Mouse (Mus musculus) WW6 (cell line): ENCODE results near the gene Hoxd10.

Experiments
- DNase-seq: peaks from one replicate; pipeline ENCODE4 v3.0.0-alpha.2; 2013; ENCODE audit warnings: low read depth, low spot score

The Hoxd10 gene

DNA sequence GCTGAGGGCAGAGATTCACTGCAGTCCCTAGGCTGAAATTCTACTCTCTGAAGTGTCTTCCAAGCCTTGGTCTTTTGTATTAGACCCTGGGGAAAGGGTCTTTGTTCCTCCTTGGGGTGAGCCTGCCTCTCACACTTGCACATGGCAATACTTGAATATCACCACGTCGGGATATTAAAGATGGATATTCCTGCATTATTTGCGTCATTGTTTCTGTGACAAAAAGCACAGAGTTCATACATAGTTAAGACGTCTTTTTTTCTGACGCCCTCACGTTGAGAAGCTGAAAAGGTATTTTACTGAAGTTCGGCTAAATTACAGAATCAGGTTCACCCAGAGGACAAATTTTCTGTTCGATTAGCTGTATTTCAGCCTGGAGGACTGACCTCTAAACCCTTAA lies 38.6 kb downstream of the Hoxd10 start:
- no peak for DNase-seq

DNA sequence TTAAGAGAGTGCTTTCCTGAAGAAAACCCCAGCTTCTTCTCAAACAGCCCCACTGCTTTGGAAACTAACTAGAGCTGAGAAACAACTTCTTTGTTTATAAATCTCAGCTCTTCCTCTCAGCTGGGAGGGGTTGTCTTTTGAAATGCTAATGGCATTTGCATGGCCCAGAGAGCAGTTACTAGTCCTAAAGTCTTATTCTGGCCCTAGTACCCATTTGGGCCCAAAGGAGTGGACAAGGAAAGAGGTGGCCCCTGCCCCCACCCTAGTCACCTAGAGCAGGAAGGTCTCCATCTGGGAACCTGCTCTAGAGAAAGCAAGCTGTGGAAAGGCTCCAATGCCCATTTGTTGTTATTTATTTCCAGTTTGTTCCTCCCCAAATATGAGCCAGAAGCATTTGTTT lies 39.3 kb downstream of the Hoxd10 start:
- DNase-seq: no peak

DNA sequence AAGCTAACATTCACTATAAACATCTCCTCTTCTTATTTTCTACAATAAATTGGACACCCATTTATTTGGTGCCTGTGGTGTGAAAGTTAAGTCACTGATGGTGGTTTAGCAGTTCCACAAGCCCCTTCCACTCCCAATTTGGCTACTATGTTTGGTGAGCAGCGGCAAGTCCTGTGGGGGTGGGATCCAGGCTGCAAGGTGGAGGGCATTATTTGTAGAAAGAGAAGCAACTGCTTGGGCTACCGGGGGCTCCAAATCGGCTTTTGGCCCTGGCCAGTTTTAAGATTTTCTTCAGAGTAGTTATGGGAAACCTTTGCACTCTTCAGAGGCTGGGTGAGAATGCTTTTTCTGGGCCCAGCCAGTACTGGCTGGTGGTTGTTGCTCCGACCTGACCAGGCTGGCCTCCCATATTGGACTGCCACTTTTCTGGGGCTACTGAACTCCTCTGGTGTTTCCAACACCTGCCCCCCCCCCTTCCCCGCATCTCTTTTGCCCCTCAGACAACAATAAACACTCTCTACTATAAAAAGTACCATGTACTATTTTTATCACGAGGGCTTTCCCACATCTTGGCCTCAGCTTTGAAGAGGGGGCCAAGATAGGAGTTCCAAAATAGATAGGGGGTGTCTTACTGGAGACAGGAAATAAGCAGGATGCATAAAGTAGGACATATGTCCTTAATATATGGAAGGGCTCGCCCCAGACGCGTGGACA lies 40.2 kb downstream of the Hoxd10 start:
- no peak for DNase-seq

DNA sequence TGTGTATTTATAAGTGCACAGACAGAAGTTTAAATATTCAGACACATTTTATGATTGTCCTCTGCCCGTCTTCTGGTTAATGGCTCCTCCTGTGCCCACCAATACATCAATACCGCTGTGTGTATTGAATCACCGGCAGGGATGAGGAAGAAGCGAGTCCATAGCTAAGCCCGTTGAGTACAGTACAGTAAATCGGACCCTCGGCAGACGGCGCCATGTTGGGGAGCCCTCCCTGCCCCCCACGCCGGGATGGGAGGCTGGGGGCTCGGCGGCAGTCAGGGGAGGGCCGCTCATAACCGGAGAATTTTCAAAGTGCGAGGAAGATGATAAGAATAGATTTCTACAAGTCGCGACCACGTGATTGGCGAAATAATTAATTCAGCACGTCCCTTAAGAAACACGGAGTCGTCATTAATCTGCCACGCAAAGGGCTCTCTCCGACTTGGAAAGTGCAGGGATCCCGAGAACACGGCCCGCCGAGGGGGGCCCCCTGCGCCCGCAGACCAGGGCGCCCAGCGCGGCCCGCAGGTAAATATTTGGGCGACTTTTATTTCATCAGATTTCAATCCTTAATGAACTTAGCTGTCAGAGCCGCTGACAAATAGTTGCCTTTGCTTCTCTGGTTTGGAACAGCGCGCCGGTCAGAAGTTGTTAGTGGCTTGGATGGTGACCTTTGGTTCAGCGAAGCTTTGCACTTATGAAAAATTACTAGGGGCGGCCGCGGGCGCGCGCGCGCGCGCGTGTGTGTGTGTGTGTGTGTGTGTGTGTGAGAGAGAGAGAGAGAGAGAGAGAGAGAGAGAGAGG lies 41.0 kb downstream of the Hoxd10 start:
- no peak for DNase-seq

DNA sequence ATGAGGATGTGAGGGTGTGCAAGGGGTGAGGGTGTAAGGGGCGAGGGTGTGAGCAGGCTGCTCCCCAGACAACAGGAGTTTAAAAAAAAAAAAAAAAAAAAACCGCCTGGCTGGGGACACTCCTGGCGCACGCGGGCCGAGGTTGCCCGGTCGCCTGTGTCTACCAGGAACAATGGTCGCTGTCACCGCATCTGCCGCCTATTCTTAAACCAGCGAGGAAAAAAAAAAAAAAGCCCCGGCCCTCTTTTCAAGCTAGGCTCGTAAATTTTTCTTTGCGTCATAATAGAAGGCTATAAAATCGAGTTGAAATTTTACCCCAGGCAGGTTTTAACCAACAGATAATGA lies 41.6 kb downstream of the Hoxd10 start:
- DNase-seq: no peak

DNA sequence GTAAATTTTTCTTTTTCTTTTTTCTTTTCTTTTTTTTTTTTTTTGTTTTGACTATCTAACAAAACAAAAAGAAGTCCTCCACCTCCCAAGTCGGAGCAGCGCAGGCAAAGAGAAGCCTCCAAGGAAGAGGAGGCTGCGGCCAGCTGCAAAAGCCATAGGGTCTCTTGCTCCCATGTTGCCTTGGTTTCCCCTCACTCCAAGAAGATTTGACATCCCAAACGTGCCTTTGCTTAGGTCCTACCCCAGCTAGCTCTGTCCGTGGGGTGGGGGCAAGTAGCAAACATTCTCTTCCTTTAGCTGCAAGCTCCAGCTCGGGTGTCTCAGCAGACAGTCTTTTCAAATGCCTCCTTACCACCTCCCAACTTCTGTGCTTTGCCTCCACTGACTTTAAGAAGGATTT lies 42.0 kb downstream of the Hoxd10 start:
- DNase-seq: no peak

DNA sequence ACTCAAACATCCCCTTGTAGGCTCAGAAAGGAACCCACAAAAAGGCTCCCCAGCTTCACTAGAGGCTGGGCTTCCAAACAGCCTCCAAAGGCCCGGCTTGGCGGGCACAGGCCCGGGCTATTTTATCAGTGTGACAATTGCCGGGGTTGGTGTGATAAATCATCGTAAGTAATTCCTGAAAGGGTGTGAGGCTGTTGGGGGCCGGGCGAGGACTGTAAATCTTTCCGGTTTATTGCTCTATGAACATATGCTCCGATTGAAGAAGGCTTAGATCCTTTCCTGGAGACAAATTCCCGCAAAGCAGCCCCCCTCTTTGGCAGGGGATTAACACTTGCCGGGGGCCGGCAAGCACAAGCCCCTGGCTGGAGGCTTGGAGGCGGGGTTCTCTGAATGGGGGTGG lies 42.7 kb downstream of the Hoxd10 start:
- no peak for DNase-seq

DNA sequence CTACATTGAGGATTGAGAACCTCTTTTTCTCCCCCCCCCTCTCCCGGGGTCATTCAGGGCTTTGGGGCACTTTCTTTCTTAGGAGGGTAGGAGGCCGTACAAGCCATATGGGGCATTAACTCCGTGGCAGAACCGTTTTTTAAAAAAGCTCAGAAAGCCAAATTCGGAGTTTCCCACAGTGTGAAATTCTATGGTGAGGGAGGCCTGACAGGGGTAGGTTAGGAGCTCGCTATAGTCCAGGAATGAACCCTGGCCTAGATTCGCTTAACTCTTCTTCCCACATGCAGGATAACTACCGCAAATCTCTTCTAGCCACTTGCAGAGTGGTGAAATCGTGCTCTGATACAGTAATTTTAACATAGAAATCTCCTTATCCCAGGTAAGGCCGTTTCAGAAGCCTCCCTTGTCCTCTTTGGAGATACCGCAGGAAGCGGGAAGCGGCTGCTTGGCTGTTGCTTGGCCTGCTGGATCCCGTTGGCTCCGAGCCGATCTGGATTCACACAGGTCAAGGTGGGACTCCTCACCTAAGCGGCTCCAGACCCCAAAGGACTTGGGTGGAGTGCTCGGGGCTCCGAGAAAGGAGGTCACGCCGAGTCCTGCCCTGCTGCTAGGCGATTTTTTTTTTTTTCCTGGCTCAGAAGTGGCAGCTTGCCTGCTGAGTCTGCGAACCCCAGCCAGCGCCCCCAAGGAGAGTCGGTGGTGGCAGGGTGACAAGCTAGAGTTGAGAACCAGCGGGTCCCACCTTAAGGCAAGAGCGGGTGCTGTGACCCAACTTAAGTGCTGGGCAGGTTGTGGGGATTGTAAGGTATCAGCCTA lies 43.5 kb downstream of the Hoxd10 start:
- DNase-seq: no peak

DNA sequence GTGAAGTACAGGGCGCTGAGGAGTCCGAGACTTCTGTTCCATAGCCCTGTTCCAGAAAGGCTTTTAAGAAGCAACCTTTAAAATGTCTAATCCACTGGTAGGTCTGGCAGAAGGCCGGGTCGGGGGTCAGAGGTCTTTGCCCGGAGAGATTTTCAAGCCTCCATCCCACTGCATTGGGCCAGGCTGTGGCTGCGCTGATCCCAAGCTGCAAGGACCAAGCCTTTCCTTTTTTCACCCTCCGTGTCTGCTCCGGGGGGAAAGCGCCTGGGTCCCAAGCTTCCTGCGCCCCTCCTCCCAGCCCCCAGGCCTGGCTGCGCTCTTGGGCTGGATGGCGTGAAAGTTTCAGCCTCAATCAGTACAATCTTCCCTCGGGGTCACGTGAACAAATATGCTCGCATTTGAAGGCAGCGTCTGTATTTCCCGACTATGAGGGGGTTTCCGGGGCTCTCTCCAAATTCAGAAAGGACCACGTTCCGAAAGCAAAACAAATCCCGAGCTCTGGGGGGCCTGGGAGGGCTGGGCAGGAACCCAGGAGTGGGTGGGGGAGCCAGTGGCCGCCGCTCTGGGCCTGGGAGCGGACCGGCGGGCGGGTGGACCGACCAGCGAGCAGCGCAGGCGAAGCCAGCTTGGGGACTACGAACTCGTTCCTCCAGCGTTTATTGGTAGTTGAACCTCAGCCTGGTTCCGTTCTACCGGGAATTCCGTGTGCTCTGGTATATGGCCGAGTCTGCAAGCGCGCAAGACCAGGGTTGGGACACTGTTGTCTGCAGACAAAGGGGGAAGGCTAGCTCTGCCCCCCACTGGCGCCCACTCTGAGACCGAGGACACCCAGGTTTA lies 44.3 kb downstream of the Hoxd10 start:
- no peak for DNase-seq

DNA sequence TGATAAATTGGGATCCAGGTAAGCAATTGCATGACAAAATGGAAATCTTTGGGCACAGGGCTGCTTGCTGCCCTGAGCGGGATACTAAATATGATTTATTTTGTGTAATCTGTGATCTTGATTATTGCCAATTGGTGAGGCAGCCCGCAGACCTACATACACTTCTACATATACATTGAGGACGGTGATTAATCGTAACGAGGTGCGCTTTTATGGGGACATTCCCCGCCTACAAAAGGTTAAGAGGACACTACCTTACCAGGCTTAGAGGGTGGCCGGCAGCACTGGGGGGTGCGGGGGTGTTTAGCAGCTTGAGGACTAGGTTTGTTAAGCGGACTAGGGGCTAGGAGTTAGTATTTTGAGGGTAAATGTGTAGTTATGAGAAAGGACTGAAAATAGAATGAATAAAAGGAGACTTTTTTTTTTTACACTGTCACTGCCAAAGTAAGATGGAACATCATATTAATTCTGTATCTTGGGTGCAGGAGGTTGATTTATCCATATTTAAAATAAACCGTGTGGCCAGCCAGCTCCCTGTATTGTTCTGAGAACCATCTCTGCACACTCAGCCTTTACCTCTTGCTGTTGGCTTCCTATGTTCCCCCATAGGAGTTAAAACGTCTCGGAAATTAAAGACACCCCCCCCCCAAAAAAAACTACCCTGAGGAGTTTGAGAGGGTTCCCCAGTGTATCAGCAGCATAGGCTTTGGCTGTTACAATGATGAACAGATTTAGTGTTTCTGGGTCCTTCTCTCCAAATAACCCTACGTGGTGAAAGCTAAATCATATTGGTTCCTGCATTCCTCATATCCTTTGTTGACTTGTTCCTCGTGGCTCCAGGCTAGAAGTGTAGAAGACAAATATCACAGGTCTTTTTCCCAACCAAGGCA lies 45.2 kb downstream of the Hoxd10 start:
- DNase-seq: no peak

DNA sequence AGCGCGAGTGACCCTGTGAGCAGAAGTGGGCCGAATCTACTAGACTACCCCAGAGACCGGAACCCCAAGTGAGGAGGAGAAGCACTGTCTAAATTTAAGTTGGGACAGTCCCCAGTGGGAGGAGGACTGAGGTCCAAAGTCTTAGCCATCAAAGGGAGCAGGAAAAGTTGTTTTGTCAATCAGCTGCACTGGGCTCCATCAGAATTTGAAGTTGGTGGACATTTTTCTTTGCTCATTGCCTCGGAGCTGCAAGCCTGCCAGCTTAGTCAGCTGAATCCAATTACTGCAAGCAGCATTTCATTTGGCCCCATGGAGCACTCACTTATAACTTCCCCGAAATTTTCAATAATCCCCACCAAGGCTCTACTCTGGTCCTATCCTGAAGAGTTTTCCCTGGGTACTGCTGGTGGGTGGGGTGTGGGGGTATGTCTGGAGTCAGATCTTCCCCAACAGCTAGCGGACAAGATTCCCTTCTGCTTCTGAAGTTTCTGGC lies 45.9 kb downstream of the Hoxd10 start:
- no peak for DNase-seq

DNA sequence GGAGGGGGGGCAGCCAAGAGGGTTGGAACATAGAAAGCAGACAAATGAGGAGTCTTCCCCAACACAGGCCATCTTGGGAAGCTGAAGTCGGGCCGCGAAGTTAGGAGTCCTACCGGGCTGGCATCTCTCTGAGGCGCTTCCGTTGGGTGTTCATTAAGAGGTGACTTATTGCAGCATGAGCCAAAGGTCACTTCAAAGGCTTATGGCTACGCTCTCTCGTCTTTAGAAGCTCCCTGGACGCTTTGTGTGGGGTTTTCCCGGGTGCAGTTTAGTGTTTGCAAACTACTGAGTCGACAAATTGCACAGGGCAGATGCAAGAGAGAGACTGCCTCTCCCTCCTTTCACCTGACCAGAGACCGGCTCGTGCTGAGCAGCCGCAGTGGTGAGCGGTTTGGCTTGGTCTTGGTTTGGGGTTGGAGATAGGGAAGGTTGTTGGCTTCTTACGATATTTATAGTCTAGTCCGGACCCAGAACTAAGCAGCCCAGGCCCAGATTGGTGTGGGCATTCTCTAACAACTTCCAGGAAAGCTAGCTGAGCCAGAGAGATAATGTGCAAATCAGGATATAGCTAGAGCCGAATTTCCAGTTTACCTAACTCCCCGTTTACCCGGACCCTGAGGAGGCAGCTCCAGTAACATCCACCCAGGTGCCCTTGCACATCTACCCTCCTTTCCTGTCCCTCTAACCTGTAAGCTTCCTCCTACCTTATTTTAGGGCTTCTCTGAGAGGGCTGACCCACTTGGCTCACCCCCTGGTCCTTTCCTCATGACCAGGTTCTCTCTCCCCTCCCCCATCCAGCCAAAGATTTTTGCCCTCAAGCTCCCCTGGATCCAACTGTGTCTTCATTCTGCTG lies 47.1 kb downstream of the Hoxd10 start:
- DNase-seq: no peak

DNA sequence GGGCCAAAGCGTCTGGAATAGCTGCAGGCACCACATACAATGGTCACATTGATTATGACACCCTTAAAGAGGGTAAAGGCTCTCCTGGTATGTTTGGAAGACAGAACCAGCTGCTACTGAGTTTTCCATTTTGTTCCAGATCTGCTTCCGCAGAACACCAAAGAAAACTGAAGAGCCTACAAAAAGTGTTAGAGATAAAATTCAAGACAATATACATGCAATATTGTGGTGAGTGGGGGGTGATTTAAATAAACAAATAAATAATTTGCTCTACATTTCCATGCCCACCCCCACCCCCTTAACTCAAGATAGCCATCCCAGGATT lies 47.7 kb downstream of the Hoxd10 start:
- DNase-seq: no peak

DNA sequence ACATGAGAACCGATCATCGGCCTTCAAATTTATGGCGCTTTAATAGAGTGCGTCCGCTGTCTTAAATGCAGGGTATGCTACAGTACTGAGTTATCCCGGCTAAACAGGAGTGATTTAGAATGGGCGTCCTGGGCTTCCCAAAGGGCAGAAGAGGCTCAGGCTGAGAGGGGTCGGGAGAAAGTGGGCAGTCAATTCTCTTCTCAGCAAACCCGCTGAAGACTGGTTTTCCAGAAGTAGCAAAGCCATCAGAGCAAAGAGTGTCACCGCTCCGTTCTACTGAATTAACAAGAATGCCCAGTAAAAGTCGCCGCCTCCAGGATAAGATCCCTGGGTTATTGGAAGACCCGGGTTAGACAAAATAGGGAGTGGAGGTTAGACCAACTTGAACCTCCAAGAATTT lies 48.1 kb downstream of the Hoxd10 start:
- no peak for DNase-seq

DNA sequence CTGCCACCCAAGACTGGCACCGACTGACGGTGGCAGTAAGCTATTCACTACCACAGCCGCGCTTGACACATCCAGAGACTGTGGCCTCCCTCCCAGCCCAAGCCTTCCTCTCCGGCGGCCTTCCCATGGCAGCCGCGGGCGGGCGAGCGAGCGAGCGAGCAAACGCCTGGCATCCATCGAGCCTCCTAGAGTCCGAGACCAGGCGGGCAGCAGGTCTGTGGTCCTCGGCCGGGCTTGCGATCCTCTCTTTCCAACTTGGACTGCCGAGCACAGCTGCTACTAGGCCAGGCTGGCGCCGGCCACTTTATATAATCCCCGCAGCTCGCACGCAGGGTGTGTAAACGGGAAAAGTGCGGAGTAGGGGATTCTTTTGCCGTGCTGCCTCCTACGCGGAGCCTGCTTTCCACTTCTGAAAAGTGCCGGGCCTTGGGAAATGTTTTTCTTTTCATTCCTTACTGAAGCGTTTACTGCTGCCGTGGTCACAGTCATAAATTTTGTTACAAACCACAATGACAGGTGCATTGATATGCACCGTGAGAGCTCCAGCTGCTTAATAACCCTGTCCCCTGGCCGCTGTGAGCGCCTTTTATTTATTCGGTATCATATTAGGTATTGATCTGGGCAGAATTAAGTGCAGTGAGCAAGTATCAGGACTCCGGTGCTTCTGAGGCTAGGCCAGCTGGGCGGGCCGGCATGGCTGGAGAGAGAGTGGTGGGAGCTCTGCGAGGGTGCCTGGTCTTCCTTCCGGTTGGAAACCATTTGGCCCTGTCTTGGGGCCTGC lies 48.8 kb downstream of the Hoxd10 start:
- DNase-seq: no peak

DNA sequence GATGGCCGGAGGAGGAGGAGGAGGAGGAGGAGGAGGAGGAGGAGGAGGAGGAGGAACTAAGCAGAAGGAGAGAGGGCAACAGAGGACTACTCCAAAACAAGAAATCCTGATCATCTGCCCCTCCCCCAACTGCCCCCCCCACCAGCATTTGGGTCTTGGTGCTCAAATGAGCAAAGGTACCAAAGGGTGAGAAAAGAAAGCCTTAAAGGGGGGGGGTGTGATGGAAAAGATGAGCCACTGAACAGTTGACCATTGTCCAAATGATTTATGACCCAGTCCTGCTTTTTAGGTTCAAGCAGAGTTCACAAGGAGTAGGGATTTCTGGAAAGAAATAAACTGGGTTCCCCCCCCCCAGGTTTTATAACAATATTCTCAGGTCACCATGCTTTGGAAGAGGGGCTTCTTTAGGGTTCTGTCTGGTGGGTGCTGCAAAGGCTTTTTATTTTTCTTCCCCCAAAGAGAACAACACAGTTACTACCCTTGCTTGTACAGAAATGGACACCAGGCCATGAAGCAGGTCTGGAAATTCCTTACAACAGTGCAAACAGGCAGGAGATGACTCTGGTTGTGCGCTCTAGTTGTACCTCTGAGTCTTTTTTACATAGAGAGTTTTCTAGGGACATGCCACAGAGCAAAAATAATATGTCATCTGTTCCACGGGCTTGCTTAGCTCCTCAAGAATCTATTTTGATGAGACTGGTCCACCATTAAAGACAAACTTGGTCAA lies 49.7 kb downstream of the Hoxd10 start:
- no peak for DNase-seq

DNA sequence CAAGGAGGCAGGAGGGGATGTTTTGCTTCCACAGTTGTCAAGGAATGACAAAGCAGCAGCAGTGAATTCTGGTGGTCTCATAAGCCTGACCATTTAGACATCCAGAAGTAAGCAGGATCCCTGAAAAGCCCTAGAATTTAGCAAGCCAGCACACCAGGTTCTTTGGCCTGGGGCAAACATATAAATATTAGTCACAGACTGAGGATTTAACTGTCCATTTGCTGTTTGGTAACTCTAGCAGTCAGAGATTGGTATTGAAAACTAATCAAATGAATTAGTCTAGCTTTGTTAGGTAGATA lies 50.2 kb downstream of the Hoxd10 start:
- no peak for DNase-seq
